8 mouse cellular contexts compared by ENCODE assay signal in genomic region chr9:48760449-48761174, GRCm38 (mm10).
DNase-seq lines count a peak whose midpoint lies in the region; ATAC-seq lines count a peak whose summit lies in the region.

No protein-coding gene starts in this region.

- peak; percentile 68; the same call in 1 of the 2 replicates for ATAC-seq in cerebellum, adult (ENCODE audit: insufficient number of reproducible peaks, low FRiP score, low TSS enrichment)
- peak; percentile 63 to 70 for ATAC-seq in hematopoietic stem cell, adult 5-6 weeks (replicated peaks in 1 of 2; ENCODE audit: insufficient read depth in 1 of 2, low FRiP score in 2 of 2, low TSS enrichment in 1 of 2, low read depth in 1 of 2, poor library complexity in 2 of 2, severe bottlenecking in 2 of 2)

- peak; percentile 55 for DNase-seq in Muller cell, postnatal 12 days (ENCODE audit: inconsistent ontology term)
- DNase-seq in frontal cortex, postnatal 14 days (ENCODE audit: low spot score in 2 of 2), result peak; percentile 54 to 66
- peak; percentile 56 for DNase-seq in layer of hippocampus, adult 9-10 months (ENCODE audit: low spot score)
- peak; percentile 76 for DNase-seq in lung, postnatal 14 days
- peak; percentile 88 for DNase-seq in skeletal muscle tissue, adult 2 months (ENCODE audit: low read depth, low spot score)
- no peak for DNase-seq in embryo, embryonic 10.5 days (ENCODE audit: low spot score)
